8 mouse cellular contexts compared by ENCODE assay signal in the genomic region with DNA sequence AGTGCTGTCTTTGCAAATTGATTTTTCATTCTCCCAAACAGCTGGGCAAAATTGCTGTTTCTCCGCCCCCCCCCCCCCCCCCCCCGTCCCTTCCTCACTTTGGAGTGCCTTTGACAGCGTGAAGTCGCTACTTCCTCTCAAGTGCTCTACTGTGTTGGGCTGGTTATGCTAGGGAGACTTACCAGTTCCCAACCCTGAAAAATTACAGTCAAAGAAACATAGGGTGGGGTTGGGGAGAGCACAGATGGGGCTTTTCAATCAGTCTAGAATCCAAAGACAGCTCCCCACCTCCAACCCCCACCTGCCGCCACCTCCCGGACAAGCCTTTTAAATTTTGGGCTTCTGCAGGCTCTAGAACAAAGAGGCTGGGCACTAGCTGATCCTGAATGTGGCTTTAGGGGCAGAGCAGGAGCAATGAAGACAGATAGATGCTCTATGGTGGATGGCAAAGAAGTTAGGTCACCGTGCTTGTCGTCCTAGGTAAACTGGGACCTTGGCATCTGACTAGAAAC. TPM values are rescaled to one million over a fixed set of nuclear protein-coding genes. Genes with fewer than 3 reads are reported as not detected.
DNase-seq lines count a peak whose midpoint lies in the region; ATAC-seq lines count a peak whose summit lies in the region.

No protein-coding gene starts in this region.

- no peaks in the 10 kb centered on the region for H3K36me3 ChIP-seq in heart, embryonic 15.5 days
- no peaks in the 10 kb centered on the region for H3K36me3 ChIP-seq in embryonic facial prominence, embryonic 13.5 days
- no peaks in the 10 kb centered on the region for H3K36me3 ChIP-seq in limb, embryonic 10.5 days
- no peaks in the 10 kb centered on the region for H3K36me3 ChIP-seq in neural tube, embryonic 11.5 days (ENCODE audit: control insufficient read depth, insufficient read depth, low read length)

- H3K27ac ChIP-seq in heart, embryonic 15.5 days = no peak overlapping the region
- H3K27ac ChIP-seq in embryonic facial prominence, embryonic 13.5 days = peak overlapping the region; percentile 89
- peak overlapping the region; percentile 89; the same call in 1 of the 2 replicates for H3K27ac ChIP-seq in limb, embryonic 10.5 days
- H3K27ac ChIP-seq in neural tube, embryonic 11.5 days (ENCODE audit: low read depth, low read length) = peak overlapping the region; percentile 93

- H3K27me3 ChIP-seq in heart, embryonic 15.5 days = peaks cover 20% of the 10 kb centered on the region; the same call in 1 of the 2 replicates
- H3K27me3 ChIP-seq in embryonic facial prominence, embryonic 13.5 days = 0 out of 2 replicates have a peak, but pooled peaks cover 4% of the 10 kb centered on the region
- H3K27me3 ChIP-seq in limb, embryonic 10.5 days (ENCODE audit: low read depth, poor library complexity, severe bottlenecking) = peaks cover 58% of the 10 kb centered on the region
- H3K27me3 ChIP-seq in neural tube, embryonic 11.5 days (ENCODE audit: control insufficient read depth, insufficient read depth, low read length) = no peaks in the 10 kb centered on the region

- H3K4me1 ChIP-seq in heart, embryonic 15.5 days (replicated peaks) = peaks cover 9% of the 10 kb centered on the region
- H3K4me1 ChIP-seq in embryonic facial prominence, embryonic 13.5 days = peaks cover 20% of the 10 kb centered on the region
- peaks cover 49% of the 10 kb centered on the region for H3K4me1 ChIP-seq in limb, embryonic 10.5 days
- H3K4me1 ChIP-seq in neural tube, embryonic 11.5 days (ENCODE audit: control insufficient read depth, insufficient read depth, low read length) = peaks cover 40% of the 10 kb centered on the region

- no peaks in the 10 kb centered on the region for H3K9me3 ChIP-seq in heart, embryonic 15.5 days (replicated peaks)
- H3K9me3 ChIP-seq in embryonic facial prominence, embryonic 13.5 days = no peaks in the 10 kb centered on the region
- no peaks in the 10 kb centered on the region for H3K9me3 ChIP-seq in limb, embryonic 10.5 days (replicated peaks)
- H3K9me3 ChIP-seq in neural tube, embryonic 11.5 days (ENCODE audit: control insufficient read depth, low read length) = no peaks in the 10 kb centered on the region

- peak overlapping the region; percentile 63 for H3K4me3 ChIP-seq in heart, embryonic 15.5 days
- H3K4me3 ChIP-seq in embryonic facial prominence, embryonic 13.5 days = peak overlapping the region; percentile 71
- H3K4me3 ChIP-seq in limb, embryonic 10.5 days = peak overlapping the region; percentile 80
- H3K4me3 ChIP-seq in neural tube, embryonic 11.5 days (ENCODE audit: low read depth, low read length) = peak overlapping the region; percentile 71

- WGBS in heart, embryonic 15.5 days = 10% methylated on average over 6 of the region's 8 CpGs
- WGBS in embryonic facial prominence, embryonic 13.5 days = 4% methylated on average over 7 of the region's 8 CpGs
- 9% methylated on average over 7 of the region's 8 CpGs for WGBS in limb, embryonic 10.5 days
- 5% methylated on average over 6 of the region's 8 CpGs for WGBS in neural tube, embryonic 11.5 days

- ATAC-seq in heart, embryonic 15.5 days (replicated peaks; ENCODE audit: insufficient number of reproducible peaks, insufficient read depth, low FRiP score, low read depth) = no peak; the same call in 1 of the 2 replicates
- 0 out of 2 replicates have a peak, but pooled peaks have one; percentile 16 for ATAC-seq in embryonic facial prominence, embryonic 13.5 days (ENCODE audit: insufficient number of reproducible peaks, insufficient read depth, low FRiP score, low TSS enrichment, low read depth)
- ATAC-seq in neural tube, embryonic 11.5 days (ENCODE audit: insufficient read depth, low FRiP score, low TSS enrichment) = 0 out of 2 replicates have a peak, but pooled peaks have one; percentile 18
- no peak for ATAC-seq in erythroblast, adult 5-6 weeks (replicated peaks; ENCODE audit: low FRiP score, poor library complexity, severe bottlenecking)

- peak overlapping the region; percentile 69 for H3K9ac ChIP-seq in heart, embryonic 15.5 days
- peak overlapping the region; percentile 85 for H3K9ac ChIP-seq in embryonic facial prominence, embryonic 13.5 days
- H3K9ac ChIP-seq in neural tube, embryonic 11.5 days (ENCODE audit: low read length) = peak overlapping the region; percentile 88

- intact Hi-C loops in heart, postnatal 25 days (cut with DNase I) = no loop called here

- DNase-seq in heart, postnatal 25 days (ENCODE audit: low spot score) = no peak
- DNase-seq in MEL-GATA-1-ER (ENCODE audit: extremely low read depth, low read depth) = peak; percentile 41
- DNase-seq in limb, embryonic 10.5 days (ENCODE audit: low spot score) = peak; percentile 43
- peak; percentile 25 for DNase-seq in neural tube, embryonic 11.5 days (ENCODE audit: low spot score)
- DNase-seq in right cerebral cortex, postnatal 36 days (ENCODE audit: low spot score in 2 of 2) = no peak

- peak overlapping the region; percentile 92 for H3K4me2 ChIP-seq in heart, embryonic 15.5 days
- H3K4me2 ChIP-seq in embryonic facial prominence, embryonic 13.5 days = peak overlapping the region; percentile 90
- peak overlapping the region; percentile 97 for H3K4me2 ChIP-seq in neural tube, embryonic 11.5 days (ENCODE audit: low read depth)

RNA-seq across cellular contexts. Expression of gene Trim2, which starts 46.6 kb away (rescaled TPM):
- 7.9 and 11.9 TPM in 2 replicates for polyA plus RNA-seq in heart, embryonic 15.5 days (2015; fragmentation: Nextera tagmentation; extraction: Ambion mirVana)
- 1 to 10 TPM; 6.4 to 7.5 TPM for total RNA-seq in heart, postnatal 25 days (2021)
- 25.5 and 27.9 TPM in 2 replicates for polyA plus RNA-seq in embryonic facial prominence, embryonic 13.5 days (2015; fragmentation: Nextera tagmentation; extraction: Ambion mirVana)
- 11.3 and 13.5 TPM in 2 replicates for polyA plus RNA-seq in limb, embryonic 10.5 days (2016; fragmentation: Nextera tagmentation; extraction: Ambion mirVana)
- polyA plus RNA-seq in neural tube, embryonic 11.5 days (2014; fragmentation: Nextera tagmentation; extraction: Ambion mirVana) = 107 and 115 TPM in 2 replicates
- 1.9 and 3.8 TPM in 2 replicates for total RNA-seq in erythroblast, adult 5-6 weeks (2015; ENCODE audit: low replicate concordance)
- total RNA-seq in erythroblast, adult 5-6 weeks (2017; ENCODE audit: low replicate concordance) = 4.3 and 4.5 TPM in 2 replicates

Comparison
In these comparisons a context has a peak if more than half of its experiments do, and no peak if none do; other contexts are left out.
1. ATAC-seq: peak in embryonic facial prominence, embryonic 13.5 days (single experiment) and neural tube, embryonic 11.5 days (single experiment); none in heart, embryonic 15.5 days (single experiment) and erythroblast, adult 5-6 weeks (single experiment).
2. DNase-seq: peak in MEL-GATA-1-ER (single experiment), limb, embryonic 10.5 days (single experiment) and neural tube, embryonic 11.5 days (single experiment); none in heart, postnatal 25 days (single experiment) and right cerebral cortex, postnatal 36 days (0 of 2).
3. Peak in every context shown above with its lines, with median percentiles within 50 percentile points of each other: H3K4me2 ChIP-seq, H3K4me3 ChIP-seq and H3K9ac ChIP-seq.